Mouse (Mus musculus) midbrain, postnatal 0 days (tissue): Measurements from ENCODE around the gene Eef1g. TPM values are rescaled to one million over a fixed set of nuclear protein-coding genes. Genes with fewer than 3 reads are reported as not detected.
A peak's percentile ranks its signal among the peaks of the same experiment; 100 is the strongest.
"Not testable (repeated sequence)": the region's sequence is repeated elsewhere in the genome, so short reads cannot be mapped to it uniquely, and the experiment has no call there.

ENCODE experiments used
- ATAC-seq: fragments of 200-750 bp; cut with Nextera tagmentation; 2 replicates; pipeline ENCODE4 v1.8.0; 2017; ENCODE audit warnings: moderate number of reproducible peaks, mild to moderate bottlenecking, moderate TSS enrichment, moderate library complexity; ENCODE audit not compliant: low FRiP score
- DNase-seq: peaks from one replicate; pipeline ENCODE4 v3.0.0-alpha.2; 2015; ENCODE audit warnings: low spot score
- H3K27ac ChIP-seq: fragments of 300-500 bp; sonication (generic); 2 replicates; pipeline ENCODE4 v1.5.1; 2014; ENCODE audit warnings: low read depth, mild to moderate bottlenecking, low read length, mixed read lengths
- H3K27me3 ChIP-seq: fragments of 300-500 bp; sonication (generic); 2 replicates; pipeline ENCODE4 v1.6.1; 2014; ENCODE audit warnings: low read length, control low read depth, mixed read lengths; ENCODE audit not compliant: insufficient read depth
- H3K36me3 ChIP-seq: fragments of 300-500 bp; sonication (generic); 2 replicates; pipeline ENCODE4 v1.6.1; 2014; ENCODE audit warnings: low read length, control low read depth, mixed read lengths; ENCODE audit not compliant: insufficient read depth
- H3K4me1 ChIP-seq: fragments of 300-500 bp; sonication (generic); 2 replicates; pipeline ENCODE4 v1.6.1; 2014; ENCODE audit warnings: mild to moderate bottlenecking, control low read depth, antibody characterized with exemption, low read length, mixed read lengths; ENCODE audit not compliant: insufficient read depth
- H3K4me2 ChIP-seq: fragments of 300-500 bp; sonication (generic); 2 replicates; pipeline ENCODE4 v1.6.1; 2014; ENCODE audit warnings: low read depth, mild to moderate bottlenecking, low read length, mixed read lengths; ENCODE audit not compliant: poor library complexity, severe bottlenecking
- H3K4me3 ChIP-seq: fragments of 300-500 bp; sonication (generic); 2 replicates; pipeline ENCODE4 v1.5.1; 2014; ENCODE audit warnings: low read depth, mild to moderate bottlenecking, low read length, moderate library complexity
- H3K9ac ChIP-seq: fragments of 300-500 bp; sonication (generic); replicated peaks from 2 replicates; pipeline ENCODE4 v1.6.1; 2014; ENCODE audit warnings: mild to moderate bottlenecking, low read length, moderate library complexity, mixed read lengths; ENCODE audit not compliant: poor library complexity, severe bottlenecking
- H3K9me3 ChIP-seq: fragments of 300-500 bp; sonication (generic); 2 replicates; pipeline ENCODE4 v1.6.1; 2016; ENCODE audit warnings: low read length, control low read depth
- CTCF ChIP-seq: IDR thresholded peaks from 2 replicates; pipeline ENCODE4 v1.5.1; 2016; ENCODE audit warnings: antibody characterized with exemption, mild to moderate bottlenecking
- WGBS: fragments of 180-500 bp; shearing (Covaris S2); extraction: QIAGEN DNeasy Blood & Tissue Kit; methylation state at CpG from one replicate; pipeline ENCODE4 v1.1.7; 2014; 5-methylcytosine and 5-hydroxymethylcytosine counted together
- polyA plus RNA-seq: library from polyadenylated mRNA; unstranded; fragments of >200 nt; fragmentation: Nextera tagmentation; extraction: Ambion mirVana; gene quantifications from 2 replicates; pipeline ENCODE4 v1.2.1, GENCODE M21; 2015
- total RNA-seq: library from RNA; depleted of rRNA; stranded (reverse); fragments of >200 nt; gene quantifications from 2 replicates; pipeline ENCODE4 v1.2.3, GENCODE M21; 2014

Gene Eef1g
- total and polyA plus RNA-seq, 2 experiments from 2014 or later, result 258 to 583 TPM

DNA sequence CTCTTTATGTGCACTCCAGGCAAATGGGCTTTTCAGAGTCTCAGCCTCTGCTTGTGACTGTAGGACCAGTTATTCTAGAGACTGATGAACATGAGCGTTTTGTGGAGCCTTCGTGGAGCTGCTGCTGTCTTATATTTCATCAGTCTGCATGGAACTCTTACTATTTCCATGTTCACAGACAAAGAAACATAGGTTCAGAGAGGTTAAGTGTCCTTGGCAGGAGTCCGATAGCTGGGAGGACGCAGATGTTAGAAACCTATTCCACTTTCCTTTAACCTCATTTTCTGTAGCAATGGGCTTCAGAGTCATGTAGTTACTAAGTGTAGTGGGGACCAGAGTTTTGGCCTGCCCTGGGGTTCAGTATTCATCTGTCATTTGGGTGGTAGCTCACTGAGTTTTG is 32.4 kb downstream of the Eef1g start:
- no peak for TF ChIP-seq CTCF
- ATAC-seq (no peak), DNase-seq (no peak)
- no peak overlapping the region for H3K27ac ChIP-seq
- no peak overlapping the region for H3K4me2 ChIP-seq
- no peaks in the 10 kb centered on the region for H3K27me3 ChIP-seq
- 92% methylated on average over 4 of the region's 4 CpGs for WGBS
- H3K9ac ChIP-seq, result no peak overlapping the region
- H3K4me1 ChIP-seq, result no peaks in the 10 kb centered on the region
- H3K4me3 ChIP-seq, result no peak overlapping the region
- H3K9me3 ChIP-seq, result no peaks in the 10 kb centered on the region
- H3K36me3 ChIP-seq, result no peaks in the 10 kb centered on the region

DNA sequence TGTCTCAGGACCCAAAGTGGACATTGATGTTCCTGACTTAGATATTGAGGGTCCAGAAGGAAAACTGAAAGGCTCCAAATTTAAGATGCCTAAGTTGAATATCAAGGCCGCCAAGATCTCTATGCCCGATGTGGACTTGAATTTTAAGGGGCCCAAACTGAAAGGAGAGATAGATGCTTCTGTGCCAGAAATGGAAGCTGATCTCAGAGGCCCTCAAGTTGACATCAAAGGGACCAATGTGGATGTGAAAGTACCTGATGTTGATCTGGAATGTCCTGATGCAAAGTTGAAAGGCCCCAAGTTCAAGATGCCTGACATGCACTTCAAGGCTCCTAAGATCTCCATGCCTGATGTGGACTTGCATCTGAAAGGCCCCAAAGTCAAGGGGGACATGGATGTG is 40.1 kb downstream of the Eef1g start:
- not testable (repeated sequence) for H3K9ac ChIP-seq

DNA sequence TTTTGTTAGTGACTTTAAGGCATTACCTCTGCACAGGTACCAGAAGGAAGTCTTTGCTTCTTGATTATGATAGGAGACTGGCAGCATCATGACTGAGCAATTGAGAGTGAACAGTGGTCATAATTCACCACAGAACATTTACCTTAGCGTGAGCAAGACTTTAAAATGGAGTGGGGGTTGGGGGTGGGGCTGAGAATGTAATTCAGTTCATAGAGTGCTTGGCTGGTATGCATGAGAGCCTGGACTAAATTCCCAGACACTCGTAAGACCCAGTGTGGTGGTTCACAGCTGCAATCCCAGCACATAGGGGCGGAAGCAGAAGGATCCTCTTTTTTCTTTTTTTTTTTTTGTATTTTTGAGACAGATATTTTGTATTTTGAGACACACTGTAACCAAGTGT is 52.5 kb downstream of the Eef1g start:
- TF ChIP-seq CTCF, result no peak
- H3K4me3 ChIP-seq, result no peak overlapping the region
- DNase-seq, result no peak
- WGBS, result 91% methylated on average over 3 of the region's 3 CpGs
- no peaks in the 10 kb centered on the region for H3K4me1 ChIP-seq
- H3K27ac ChIP-seq, result no peak overlapping the region
- H3K36me3 ChIP-seq, result no peaks in the 10 kb centered on the region
- H3K27me3 ChIP-seq, result no peaks in the 10 kb centered on the region
- H3K9me3 ChIP-seq, result no peaks in the 10 kb centered on the region
- H3K9ac ChIP-seq, result no peak overlapping the region
- no peak for ATAC-seq
- H3K4me2 ChIP-seq, result no peak overlapping the region

More for the DNA sequence above, 40.1 kb downstream of the Eef1g start:
- 100% methylated on average over 2 of the region's 2 CpGs for WGBS
- H3K36me3 ChIP-seq, H3K4me2 ChIP-seq, H3K4me1 ChIP-seq, ATAC-seq, H3K27ac ChIP-seq, DNase-seq, H3K9me3 ChIP-seq, H3K27me3 ChIP-seq, H3K4me3 ChIP-seq: not testable (repeated sequence)

DNA sequence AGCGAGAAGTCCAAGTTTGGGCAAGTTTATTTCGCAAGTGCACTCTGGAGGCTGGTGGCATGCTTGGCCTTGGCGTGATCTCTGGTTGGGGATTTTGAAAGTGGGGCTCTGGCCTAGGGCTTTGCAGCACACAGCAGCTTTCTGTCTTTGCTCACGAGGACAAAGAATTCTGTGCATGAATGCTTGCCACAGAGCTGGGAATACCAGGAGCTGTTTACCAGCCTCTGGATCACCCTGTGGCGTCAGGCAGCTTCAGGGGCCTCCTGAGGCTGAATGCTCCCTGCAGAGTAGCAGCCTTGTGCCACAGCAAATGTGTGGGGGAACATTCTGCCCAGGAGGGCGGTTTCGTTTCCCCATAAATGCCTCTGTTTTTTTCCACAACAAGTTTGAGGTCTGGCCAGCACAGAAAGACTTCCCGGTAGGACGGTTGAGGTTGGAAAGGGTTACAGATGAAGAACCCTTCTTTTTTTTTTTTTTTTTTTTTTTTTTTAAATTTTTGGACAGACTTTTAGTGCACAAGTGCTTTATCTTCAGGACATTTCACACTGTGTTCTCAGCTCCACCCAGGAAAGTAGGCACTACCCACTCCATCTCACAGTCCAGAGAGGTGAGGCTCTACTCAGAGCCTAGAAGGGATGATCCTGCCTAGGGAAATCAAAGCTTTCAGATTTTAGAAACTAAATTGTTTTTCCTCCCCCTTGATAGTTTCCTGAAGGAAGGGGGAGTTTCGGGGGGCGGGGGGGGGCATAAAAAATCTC is 56.4 kb downstream of the Eef1g start:
- DNase-seq (peak; percentile 14), ATAC-seq (no peak)
- TF ChIP-seq CTCF, result no peak
- peaks cover 5% of the 10 kb centered on the region; the same call in 1 of the 2 replicates for H3K4me1 ChIP-seq
- no peaks in the 10 kb centered on the region for H3K36me3 ChIP-seq
- H3K9me3 ChIP-seq, result no peaks in the 10 kb centered on the region
- H3K4me2 ChIP-seq, result no peak overlapping the region
- no peaks in the 10 kb centered on the region for H3K27me3 ChIP-seq
- H3K9ac ChIP-seq, result no peak overlapping the region
- no peak overlapping the region for H3K4me3 ChIP-seq
- WGBS, result 46% methylated on average over 11 of the region's 11 CpGs
- H3K27ac ChIP-seq, result no peak overlapping the region

DNA sequence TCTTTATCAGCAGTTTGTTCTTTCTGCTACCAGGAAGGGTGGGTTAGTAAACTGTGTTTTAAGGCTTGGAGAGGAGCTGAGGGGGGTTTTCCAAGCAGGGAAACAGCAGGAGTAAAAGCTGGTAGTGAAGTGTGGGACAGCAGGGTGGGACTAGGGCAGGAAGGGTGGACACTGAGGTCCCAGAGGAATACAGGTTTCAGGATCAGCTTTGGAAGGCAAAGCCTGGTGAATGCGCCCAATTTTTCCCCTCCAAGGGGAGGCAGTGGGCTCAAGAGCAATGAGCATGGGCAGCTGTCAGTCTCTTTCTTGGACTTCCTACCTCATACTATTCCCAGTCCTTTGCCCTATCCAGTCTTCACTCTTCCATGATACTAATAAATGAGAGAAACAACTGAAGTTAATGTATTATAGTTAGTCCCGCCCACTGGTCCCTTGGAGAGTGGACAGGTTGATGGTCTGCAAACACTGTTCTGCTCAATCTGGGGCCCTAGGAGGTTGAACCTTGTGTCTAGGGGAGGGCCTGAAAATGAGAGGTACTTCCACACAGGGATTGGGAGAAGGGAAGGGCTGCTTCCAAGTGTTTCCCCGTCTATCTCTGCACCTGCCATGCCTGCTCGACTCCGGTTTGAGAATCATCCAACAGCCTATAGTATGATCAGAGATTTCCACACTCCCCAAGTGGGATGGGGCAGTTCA is 58.9 kb downstream of the Eef1g start:
- no peaks in the 10 kb centered on the region for H3K9me3 ChIP-seq
- peaks cover 5% of the 10 kb centered on the region; the same call in 1 of the 2 replicates for H3K4me1 ChIP-seq
- no peak overlapping the region for H3K4me2 ChIP-seq
- DNase-seq, result no peak
- H3K27me3 ChIP-seq, result no peaks in the 10 kb centered on the region
- H3K9ac ChIP-seq, result no peak overlapping the region
- 88% methylated on average over 5 of the region's 5 CpGs for WGBS
- ATAC-seq, result no peak
- no peak overlapping the region for H3K4me3 ChIP-seq
- TF ChIP-seq CTCF, result no peak
- H3K27ac ChIP-seq, result no peak overlapping the region
- no peaks in the 10 kb centered on the region for H3K36me3 ChIP-seq

DNA sequence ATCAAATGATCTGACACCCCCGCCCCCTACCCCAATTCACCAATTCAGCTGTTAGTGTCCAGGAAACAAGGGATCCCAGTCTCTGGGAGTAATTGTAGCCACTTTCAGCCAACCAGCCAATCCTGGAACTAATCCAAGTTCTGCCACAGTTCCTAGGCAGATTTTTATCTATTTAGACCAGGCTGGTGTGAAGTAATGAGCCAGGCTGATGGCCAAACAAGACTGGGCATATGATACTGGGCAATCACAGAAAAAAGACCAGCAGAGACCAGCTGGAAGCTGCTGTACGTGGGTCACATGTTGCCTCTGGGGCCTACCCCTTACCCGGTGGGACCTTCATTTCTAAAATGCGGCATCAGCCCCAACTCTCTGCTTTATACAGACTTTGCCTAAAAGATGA is 59.8 kb downstream of the Eef1g start:
- H3K4me1 ChIP-seq, result peaks cover 5% of the 10 kb centered on the region; the same call in 1 of the 2 replicates
- H3K4me2 ChIP-seq, result no peak overlapping the region
- ATAC-seq, result no peak
- TF ChIP-seq CTCF, result no peak
- no peak overlapping the region for H3K9ac ChIP-seq
- 71% methylated on average over 4 of the region's 4 CpGs for WGBS
- no peak overlapping the region for H3K4me3 ChIP-seq
- no peaks in the 10 kb centered on the region for H3K36me3 ChIP-seq
- DNase-seq, result peak; percentile 85
- H3K9me3 ChIP-seq, result no peaks in the 10 kb centered on the region
- no peaks in the 10 kb centered on the region for H3K27me3 ChIP-seq
- no peak overlapping the region for H3K27ac ChIP-seq
